In genomic region chr1:151125028-151125659, GRCm38 (mm10) we compare ENCODE assay signal across 22 mouse cellular contexts. TPM values are rescaled to one million over a fixed set of nuclear protein-coding genes. Genes with fewer than 3 reads are reported as not detected.
DNase-seq lines count a peak whose midpoint lies in the region; ATAC-seq lines count a peak whose summit lies in the region.
"Had no signal": no experiment of that assay in that cellular context is flagged by ENCODE, and none has a peak within 500 bp of the region (broad histone marks: within the 10 kb centered on the region; RNA-seq: fewer than 3 reads in every experiment).

No protein-coding gene starts in this region.

- peak; percentile 55 for DNase-seq in heart, adult 11 months
- no peak for DNase-seq in heart, postnatal 4 days
- DNase-seq in right cerebral cortex, adult 18-20 months: peak; percentile 54
- no peak for DNase-seq in right cerebral cortex, postnatal 14 days
- DNase-seq in telencephalon, adult 2 months (ENCODE audit: low read depth, low spot score): peak; percentile 67
- DNase-seq in layer of hippocampus, postnatal 14 days (ENCODE audit: low spot score in 2 of 2): no peak
- DNase-seq: adrenal gland, adult 8-10 months; cerebellum, adult 9-11 months; forebrain, postnatal 0 days; gastrocnemius, postnatal 14 days; layer of hippocampus, postnatal 36 days; liver, postnatal 0 days; lung, postnatal 10 days; thymus, postnatal 4 days had no signal

- ATAC-seq in activated CD4-positive, CD25-positive, alpha-beta regulatory T cell, adult 4 months: peak; percentile 36
- ATAC-seq: forebrain, postnatal 0 days; hindbrain, embryonic 16.5 days; intestine, postnatal 0 days; liver, postnatal 0 days had no signal

RNA-seq across cellular contexts. Expression of gene Gm47985, which starts 57.2 kb away (rescaled TPM):
- total RNA-seq in heart, postnatal 4 days (2021): under 1 TPM in 1 of 2 experiments, not detected in 1; 0.29 TPM
- not detected for polyA plus RNA-seq in activated CD4-positive, CD25-positive, alpha-beta regulatory T cell, adult 4 months (2017; shearing (Covaris generic))
- not detected for total RNA-seq in layer of hippocampus, postnatal 14 days (2021)
- total RNA-seq: adrenal gland, adult 8-10 months; forebrain, postnatal 0 days; hematopoietic stem cell, adult 5-6 weeks; layer of hippocampus, adult 18-20 months; layer of hippocampus, postnatal 36 days had no signal
- polyA plus RNA-seq: embryonic facial prominence, embryonic 13.5 days; forebrain, postnatal 0 days; hindbrain, embryonic 16.5 days; limb, embryonic 15.5 days; neural tube, embryonic 14.5 days had no signal

Comparison
In these comparisons a context has a peak if more than half of its experiments do, and no peak if none do; other contexts are left out.
1. DNase-seq: peak in heart, adult 11 months (single experiment), right cerebral cortex, adult 18-20 months (single experiment) and telencephalon, adult 2 months (single experiment); none in heart, postnatal 4 days (single experiment), right cerebral cortex, postnatal 14 days (single experiment) and layer of hippocampus, postnatal 14 days (0 of 2).